Mouse (Mus musculus): ENCODE measurements around the gene Sema4a. TPM values are rescaled to one million over a fixed set of nuclear protein-coding genes. Genes with fewer than 3 reads are reported as not detected.

Sema4a gene
- polyA plus RNA-seq, 1 experiment from 2014 or later = 30.9 TPM

DNA sequence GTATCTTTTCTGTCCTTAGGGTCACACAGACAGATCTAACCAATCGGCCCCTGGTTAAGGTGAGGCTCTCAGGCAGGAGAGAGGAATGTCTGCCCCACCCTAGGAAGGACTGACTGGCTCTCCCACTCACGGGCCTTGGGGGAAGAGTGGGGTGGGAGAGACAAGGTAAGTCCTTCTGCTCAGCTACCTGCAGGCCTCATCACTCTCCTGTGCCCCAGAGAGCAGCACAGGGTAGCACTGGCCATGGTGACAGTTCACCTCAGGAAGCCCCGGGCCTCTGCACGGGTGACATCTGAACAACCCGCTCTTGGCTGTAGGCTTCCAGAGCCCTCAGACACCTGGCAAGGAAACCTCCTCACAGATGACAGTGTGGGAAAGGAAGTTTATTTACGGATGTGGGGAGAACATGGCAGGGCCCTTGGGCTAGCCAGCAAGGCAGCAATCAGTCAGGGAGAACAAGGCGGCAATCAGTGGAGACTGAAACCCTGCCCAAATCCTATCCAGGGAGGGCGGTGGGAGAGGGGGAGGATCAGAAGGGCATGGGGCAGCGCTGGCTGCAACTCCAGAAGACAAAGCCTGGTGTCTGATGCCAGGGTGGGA lies 67.1 kb downstream of the Sema4a start:
- Histone ChIP-seq H3K27ac (no peak overlapping the region), H3K9ac (no peak overlapping the region), H3K36me3 (peaks cover 17% of the 10 kb centered on the region), H3K4me2 (replicated peaks) (no peak overlapping the region), H3K4me3 (replicated peaks) (no peak overlapping the region), H3K9me3 (no peaks in the 10 kb centered on the region), H3K27me3 (replicated peaks) (no peaks in the 10 kb centered on the region), H3K4me1 (replicated peaks) (no peaks in the 10 kb centered on the region)
- WGBS = 87% methylated on average over 9 of the region's 9 CpGs
- ATAC-seq = no peak

Other genes with a start within 250 kb of the Sema4a start
- 0.59 and 0.69 TPM in 2 replicates for gene Rhbg, start 206.5 kb downstream of the Sema4a start, polyA plus RNA-seq (2015; fragmentation: Nextera tagmentation; extraction: Ambion mirVana)
- 0.15 and 0.42 TPM in 2 replicates for gene Gm38392, start 174.0 kb downstream of the Sema4a start, polyA plus RNA-seq (2015; fragmentation: Nextera tagmentation; extraction: Ambion mirVana)
- 10.2 and 12.2 TPM in 2 replicates for gene Tsacc, start 164.2 kb downstream of the Sema4a start, polyA plus RNA-seq (2015; fragmentation: Nextera tagmentation; extraction: Ambion mirVana)
- gene Cct3, start 164.1 kb downstream of the Sema4a start, polyA plus RNA-seq (2015; fragmentation: Nextera tagmentation; extraction: Ambion mirVana) = 520 and 528 TPM in 2 replicates
- gene Glmp, start 136.2 kb downstream of the Sema4a start, polyA plus RNA-seq (2015; fragmentation: Nextera tagmentation; extraction: Ambion mirVana) = 268 and 282 TPM in 2 replicates
- gene Tmem79, start 125.0 kb downstream of the Sema4a start, polyA plus RNA-seq (2015; fragmentation: Nextera tagmentation; extraction: Ambion mirVana) = 20.6 and 21.6 TPM in 2 replicates
- gene Smg5, start 124.9 kb downstream of the Sema4a start, polyA plus RNA-seq (2015; fragmentation: Nextera tagmentation; extraction: Ambion mirVana) = 39.9 and 45.8 TPM in 2 replicates
- 3.7 and 4.2 TPM in 2 replicates for gene Paqr6, start 96.6 kb downstream of the Sema4a start, polyA plus RNA-seq (2015; fragmentation: Nextera tagmentation; extraction: Ambion mirVana)
- 1.3 and 2.7 TPM in 2 replicates for gene Bglap3, start 88.4 kb downstream of the Sema4a start, polyA plus RNA-seq (2015; fragmentation: Nextera tagmentation; extraction: Ambion mirVana)
- gene Bglap2, start 82.5 kb downstream of the Sema4a start, polyA plus RNA-seq (2015; fragmentation: Nextera tagmentation; extraction: Ambion mirVana) = not detected in 2 replicates
- not detected in 2 replicates for gene Bglap, start 76.7 kb downstream of the Sema4a start, polyA plus RNA-seq (2015; fragmentation: Nextera tagmentation; extraction: Ambion mirVana)
- 127 and 128 TPM in 2 replicates for gene Pmf1, start 50.9 kb downstream of the Sema4a start, polyA plus RNA-seq (2015; fragmentation: Nextera tagmentation; extraction: Ambion mirVana)
- gene Slc25a44, start 36.0 kb downstream of the Sema4a start, polyA plus RNA-seq (2015; fragmentation: Nextera tagmentation; extraction: Ambion mirVana) = 17.2 and 17.3 TPM in 2 replicates
- gene Lmna, start 48.8 kb upstream of the Sema4a start, polyA plus RNA-seq (2015; fragmentation: Nextera tagmentation; extraction: Ambion mirVana) = 120 TPM in 2 replicates
- 9.6 and 11.2 TPM in 2 replicates for gene Mex3a, start 71.2 kb upstream of the Sema4a start, polyA plus RNA-seq (2015; fragmentation: Nextera tagmentation; extraction: Ambion mirVana)
- gene Rab25, start 87.1 kb upstream of the Sema4a start, polyA plus RNA-seq (2015; fragmentation: Nextera tagmentation; extraction: Ambion mirVana) = 75.2 and 89.8 TPM in 2 replicates
- 188 and 231 TPM in 2 replicates for gene Lamtor2, start 91.9 kb upstream of the Sema4a start, polyA plus RNA-seq (2015; fragmentation: Nextera tagmentation; extraction: Ambion mirVana)
- gene Ubqln4, start 92.6 kb upstream of the Sema4a start, polyA plus RNA-seq (2015; fragmentation: Nextera tagmentation; extraction: Ambion mirVana) = 43.6 and 43.7 TPM in 2 replicates
- gene Ssr2, start 114.7 kb upstream of the Sema4a start, polyA plus RNA-seq (2015; fragmentation: Nextera tagmentation; extraction: Ambion mirVana) = 338 and 390 TPM in 2 replicates
- 60.4 and 61.2 TPM in 2 replicates for gene Arhgef2, start 144.8 kb upstream of the Sema4a start, polyA plus RNA-seq (2015; fragmentation: Nextera tagmentation; extraction: Ambion mirVana)
- not detected in 2 replicates for gene Rxfp4, start 192.0 kb upstream of the Sema4a start, polyA plus RNA-seq (2015; fragmentation: Nextera tagmentation; extraction: Ambion mirVana)
- 72.4 and 75.8 TPM in 2 replicates for gene Khdc4, start 224.6 kb upstream of the Sema4a start, polyA plus RNA-seq (2015; fragmentation: Nextera tagmentation; extraction: Ambion mirVana)

Measured in intestine, embryonic 15.5 days (tissue).